Mouse (Mus musculus): ENCODE measurements around the gene Bmpr1b.

Gene Bmpr1b

GRCm38 (mm10) chr3:142114190-142114589 lies 55.0 kb downstream of the Bmpr1b start:
- DNase-seq (ENCODE audit: low spot score in 2 of 2), result no peak

GRCm38 (mm10) chr3:142113208-142113607 lies 56.0 kb downstream of the Bmpr1b start:
- DNase-seq (ENCODE audit: low spot score in 2 of 2), result no peak

- DNase-seq (ENCODE audit: low spot score in 2 of 2), result no peak
Observed at GRCm38 (mm10) chr3:142106227-142106626, 63.0 kb downstream of the Bmpr1b start.

- DNase-seq (ENCODE audit: low spot score in 2 of 2), result no peak
Observed at GRCm38 (mm10) chr3:142104027-142104805, 65.0 kb downstream of the Bmpr1b start.

GRCm38 (mm10) chr3:142103622-142104021 lies 65.6 kb downstream of the Bmpr1b start:
- DNase-seq (ENCODE audit: low spot score in 2 of 2), result no peak

- DNase-seq (ENCODE audit: low spot score in 2 of 2), result no peak
Observed at GRCm38 (mm10) chr3:142099151-142099550, 70.1 kb downstream of the Bmpr1b start.

GRCm38 (mm10) chr3:142094049-142094448 lies 75.2 kb downstream of the Bmpr1b start:
- DNase-seq (ENCODE audit: low spot score in 2 of 2), result no peak

GRCm38 (mm10) chr3:142089684-142090083 lies 79.5 kb downstream of the Bmpr1b start:
- DNase-seq (ENCODE audit: low spot score in 2 of 2), result no peak

- no peak for DNase-seq (ENCODE audit: low spot score in 2 of 2)
Observed at GRCm38 (mm10) chr3:142085938-142086337, 83.3 kb downstream of the Bmpr1b start.

- DNase-seq (ENCODE audit: low spot score in 2 of 2), result no peak
Observed at GRCm38 (mm10) chr3:142084091-142084490, 85.1 kb downstream of the Bmpr1b start.

GRCm38 (mm10) chr3:142077723-142078302 lies 91.4 kb downstream of the Bmpr1b start:
- DNase-seq (ENCODE audit: low spot score in 2 of 2), result no peak

GRCm38 (mm10) chr3:142071601-142072000 lies 97.6 kb downstream of the Bmpr1b start:
- no peak for DNase-seq (ENCODE audit: low spot score in 2 of 2)

- no peak for DNase-seq (ENCODE audit: low spot score in 2 of 2)
Observed at GRCm38 (mm10) chr3:142066792-142067346, 102.4 kb downstream of the Bmpr1b start.

GRCm38 (mm10) chr3:142065111-142065510 lies 104.1 kb downstream of the Bmpr1b start:
- no peak for DNase-seq (ENCODE audit: low spot score in 2 of 2)

- DNase-seq (ENCODE audit: low spot score in 2 of 2), result no peak
Observed at GRCm38 (mm10) chr3:142063536-142064226, 105.5 kb downstream of the Bmpr1b start.

- DNase-seq (ENCODE audit: low spot score in 2 of 2), result no peak
Observed at GRCm38 (mm10) chr3:142061267-142061666, 108.0 kb downstream of the Bmpr1b start.

GRCm38 (mm10) chr3:142059890-142060289 lies 109.3 kb downstream of the Bmpr1b start:
- DNase-seq (ENCODE audit: low spot score in 2 of 2), result no peak

GRCm38 (mm10) chr3:142050681-142051080 lies 118.5 kb downstream of the Bmpr1b start:
- DNase-seq (ENCODE audit: low spot score in 2 of 2), result no peak

- DNase-seq (ENCODE audit: low spot score in 2 of 2), result no peak
Observed at GRCm38 (mm10) chr3:142049610-142050009, 119.6 kb downstream of the Bmpr1b start.

- no peak for DNase-seq (ENCODE audit: low spot score in 2 of 2)
Observed at GRCm38 (mm10) chr3:142049093-142049492, 120.1 kb downstream of the Bmpr1b start.

- no peak for DNase-seq (ENCODE audit: low spot score in 2 of 2)
Observed at GRCm38 (mm10) chr3:142048493-142048892, 120.7 kb downstream of the Bmpr1b start.

- DNase-seq (ENCODE audit: low spot score in 2 of 2), result no peak
Observed at GRCm38 (mm10) chr3:142043463-142043862, 125.8 kb downstream of the Bmpr1b start.
